Mouse (Mus musculus) intestine, embryonic 16.5 days (tissue): Measurements from ENCODE around the gene Slc9a9. TPM values are rescaled to one million over a fixed set of nuclear protein-coding genes. Genes with fewer than 3 reads are reported as not detected.
A peak's percentile ranks its signal among the peaks of the same experiment; 100 is the strongest.

Experiments used
- ATAC-seq: fragments of 200-750 bp; cut with Nextera tagmentation; 2 replicates; pipeline ENCODE4 v1.8.0; 2017; ENCODE audit warnings: moderate TSS enrichment, moderate library complexity
- H3K27ac ChIP-seq: fragments of 300-500 bp; sonication (generic); 2 replicates; pipeline ENCODE4 v1.5.1; 2014; ENCODE audit warnings: mild to moderate bottlenecking, low read length
- H3K27me3 ChIP-seq: fragments of 300-500 bp; sonication (generic); replicated peaks from 2 replicates; pipeline ENCODE4 v1.6.1; 2014; ENCODE audit warnings: low read length, control low read depth, mixed read lengths; ENCODE audit not compliant: control insufficient read depth, insufficient read depth
- H3K36me3 ChIP-seq: fragments of 300-500 bp; sonication (generic); 2 replicates; pipeline ENCODE4 v1.6.1; 2014; ENCODE audit warnings: low read length, control low read depth; ENCODE audit not compliant: control insufficient read depth, insufficient read depth
- H3K4me1 ChIP-seq: fragments of 300-500 bp; sonication (generic); 2 replicates; pipeline ENCODE4 v1.6.1; 2014; ENCODE audit warnings: low read length, control low read depth, mixed read lengths; ENCODE audit not compliant: control insufficient read depth, insufficient read depth
- H3K4me2 ChIP-seq: fragments of 300-500 bp; sonication (generic); 2 replicates; pipeline ENCODE4 v1.6.1; 2014; ENCODE audit warnings: low read depth, low read length, control low read depth
- H3K4me3 ChIP-seq: fragments of 300-500 bp; sonication (generic); 2 replicates; pipeline ENCODE4 v1.5.1; 2014; ENCODE audit warnings: mild to moderate bottlenecking, low read length
- H3K9ac ChIP-seq: fragments of 300-500 bp; sonication (generic); 2 replicates; pipeline ENCODE4 v1.6.1; 2014; ENCODE audit warnings: low read depth, low read length
- H3K9me3 ChIP-seq: fragments of 300-500 bp; sonication (generic); 2 replicates; pipeline ENCODE4 v1.6.1; 2016; ENCODE audit warnings: low read length, control low read depth; ENCODE audit not compliant: control insufficient read depth
- WGBS: fragments of 180-500 bp; shearing (Covaris S2); extraction: QIAGEN DNeasy Blood & Tissue Kit; methylation state at CpG from one replicate; pipeline ENCODE4 v1.1.7; 2014; 5-methylcytosine and 5-hydroxymethylcytosine counted together
- polyA plus RNA-seq: library from polyadenylated mRNA; unstranded; fragments of >200 nt; fragmentation: Nextera tagmentation; extraction: Ambion mirVana; gene quantifications from 2 replicates; pipeline ENCODE4 v1.2.1, GENCODE M21; 2015

Gene Slc9a9
- polyA plus RNA-seq, 1 experiment from 2014 or later, result 2.3 TPM

GRCm38 (mm10) chr9:94653198-94653597, 16.5 kb upstream of the Slc9a9 start:
- Histone ChIP-seq H3K9ac (no peak overlapping the region), H3K27me3 (no peaks in the 10 kb centered on the region), H3K4me1 (no peaks in the 10 kb centered on the region), H3K27ac (no peak overlapping the region), H3K4me2 (no peak overlapping the region), H3K4me3 (no peak overlapping the region), H3K36me3 (no peaks in the 10 kb centered on the region), H3K9me3 (no peaks in the 10 kb centered on the region)
- 87% methylated on average over 6 of the region's 6 CpGs for WGBS
- ATAC-seq, result no peak

- H3K9me3 ChIP-seq, result no peaks in the 10 kb centered on the region
- WGBS, result 73% methylated on average over 2 of the region's 2 CpGs
- no peaks in the 10 kb centered on the region for H3K36me3 ChIP-seq
- H3K4me3 ChIP-seq, result no peak overlapping the region
- H3K4me1 ChIP-seq, result no peaks in the 10 kb centered on the region
- no peak overlapping the region for H3K9ac ChIP-seq
- H3K4me2 ChIP-seq, result no peak overlapping the region
- no peak for ATAC-seq
- no peak overlapping the region for H3K27ac ChIP-seq
- H3K27me3 ChIP-seq, result no peaks in the 10 kb centered on the region
Measured at GRCm38 (mm10) chr9:94653827-94654226, 15.9 kb upstream of the Slc9a9 start.

GRCm38 (mm10) chr9:94656265-94656664, 13.4 kb upstream of the Slc9a9 start:
- no peak for ATAC-seq
- H3K36me3 ChIP-seq, result no peaks in the 10 kb centered on the region
- no peak overlapping the region for H3K27ac ChIP-seq
- no peak overlapping the region for H3K4me3 ChIP-seq
- H3K4me2 ChIP-seq, result no peak overlapping the region
- H3K4me1 ChIP-seq, result no peaks in the 10 kb centered on the region
- no peak overlapping the region for H3K9ac ChIP-seq
- WGBS, result 72% methylated on average over 4 of the region's 4 CpGs
- no peaks in the 10 kb centered on the region for H3K27me3 ChIP-seq
- H3K9me3 ChIP-seq, result no peaks in the 10 kb centered on the region

GRCm38 (mm10) chr9:94659401-94660152, 10.1 kb upstream of the Slc9a9 start:
- peak; percentile 90 for ATAC-seq
- no peak overlapping the region for H3K4me3 ChIP-seq
- WGBS, result 37% methylated on average over 3 of the region's 3 CpGs
- H3K9ac ChIP-seq, result no peak overlapping the region
- no peaks in the 10 kb centered on the region for H3K9me3 ChIP-seq
- no peaks in the 10 kb centered on the region for H3K27me3 ChIP-seq
- no peaks in the 10 kb centered on the region for H3K36me3 ChIP-seq
- H3K4me2 ChIP-seq, result no peak overlapping the region
- no peak overlapping the region for H3K27ac ChIP-seq
- no peaks in the 10 kb centered on the region for H3K4me1 ChIP-seq

- no peak for ATAC-seq
- 19% methylated on average over 2 of the region's 2 CpGs for WGBS
- H3K4me2 ChIP-seq, result no peak overlapping the region
- H3K9me3 ChIP-seq, result no peaks in the 10 kb centered on the region
- H3K27me3 ChIP-seq, result no peaks in the 10 kb centered on the region
- no peaks in the 10 kb centered on the region for H3K4me1 ChIP-seq
- H3K4me3 ChIP-seq, result no peak overlapping the region
- H3K36me3 ChIP-seq, result no peaks in the 10 kb centered on the region
- H3K27ac ChIP-seq, result no peak overlapping the region
- no peak overlapping the region for H3K9ac ChIP-seq
Measured at GRCm38 (mm10) chr9:94661768-94662167, 7.9 kb upstream of the Slc9a9 start.

GRCm38 (mm10) chr9:94665248-94665647, 4.5 kb upstream of the Slc9a9 start:
- H3K4me3 ChIP-seq, result no peak overlapping the region
- ATAC-seq, result no peak
- H3K9me3 ChIP-seq, result no peaks in the 10 kb centered on the region
- H3K4me2 ChIP-seq, result no peak overlapping the region
- no peaks in the 10 kb centered on the region for H3K27me3 ChIP-seq
- no peaks in the 10 kb centered on the region for H3K36me3 ChIP-seq
- H3K4me1 ChIP-seq, result no peaks in the 10 kb centered on the region
- H3K27ac ChIP-seq, result no peak overlapping the region
- no peak overlapping the region for H3K9ac ChIP-seq
- WGBS, result 72% methylated on average over 4 of the region's 4 CpGs

GRCm38 (mm10) chr9:94668589-94668988, 1.1 kb upstream of the Slc9a9 start:
- no peaks in the 10 kb centered on the region for H3K9me3 ChIP-seq
- H3K9ac ChIP-seq, result no peak overlapping the region
- H3K4me2 ChIP-seq, result no peak overlapping the region
- H3K27ac ChIP-seq, result no peak overlapping the region
- ATAC-seq, result no peak
- no peaks in the 10 kb centered on the region for H3K4me1 ChIP-seq
- 52% methylated on average over 7 of the region's 7 CpGs for WGBS
- no peaks in the 10 kb centered on the region for H3K27me3 ChIP-seq
- H3K4me3 ChIP-seq, result no peak overlapping the region
- H3K36me3 ChIP-seq, result no peaks in the 10 kb centered on the region

- no peaks in the 10 kb centered on the region for H3K9me3 ChIP-seq
- no peak for ATAC-seq
- H3K9ac ChIP-seq, result no peak overlapping the region
- peak overlapping the region; percentile 80; the same call in 1 of the 2 replicates for H3K4me2 ChIP-seq
- H3K27me3 ChIP-seq, result no peaks in the 10 kb centered on the region
- H3K4me3 ChIP-seq, result no peak overlapping the region
- no peaks in the 10 kb centered on the region for H3K4me1 ChIP-seq
- no peaks in the 10 kb centered on the region for H3K36me3 ChIP-seq
- no peak overlapping the region for H3K27ac ChIP-seq
Measured at GRCm38 (mm10) chr9:94670704-94671103, 995 bp downstream of the Slc9a9 start.

- H3K4me3 ChIP-seq, result no peak overlapping the region
- ATAC-seq, result no peak
- H3K36me3 ChIP-seq, result no peaks in the 10 kb centered on the region
- H3K4me2 ChIP-seq, result no peak overlapping the region
- H3K27ac ChIP-seq, result no peak overlapping the region
- no peaks in the 10 kb centered on the region for H3K9me3 ChIP-seq
- H3K27me3 ChIP-seq, result no peaks in the 10 kb centered on the region
- no peaks in the 10 kb centered on the region for H3K4me1 ChIP-seq
- 89% methylated on average over 1 of the region's 1 CpGs for WGBS
- H3K9ac ChIP-seq, result no peak overlapping the region
Measured at GRCm38 (mm10) chr9:94674704-94675103, 5.0 kb downstream of the Slc9a9 start.
